Mouse (Mus musculus) small intestine, adult 2 months (tissue): ENCODE data around the gene Fam71b. TPM values are rescaled to one million over a fixed set of nuclear protein-coding genes. Genes with fewer than 3 reads are reported as not detected.

ENCODE experiments used
- H3K27ac ChIP-seq: fragments of 200-500 bp; 2 replicates; pipeline ENCODE4 v1.5.1; 2012; ENCODE audit warnings: low read depth, low read length, control low read depth, inconsistent platforms; ENCODE audit not compliant: insufficient read depth
- H3K27me3 ChIP-seq: fragments of 200-500 bp; 2 replicates; pipeline ENCODE4 v1.6.1; 2012; ENCODE audit warnings: mild to moderate bottlenecking, moderate library complexity, low read length, inconsistent platforms; ENCODE audit not compliant: control insufficient read depth, insufficient read depth
- H3K36me3 ChIP-seq: fragments of 200-500 bp; 2 replicates; pipeline ENCODE4 v1.6.1; 2012; ENCODE audit warnings: mild to moderate bottlenecking, low read length, control low read depth, inconsistent platforms; ENCODE audit not compliant: control insufficient read depth, insufficient read depth
- H3K4me1 ChIP-seq: fragments of 200-500 bp; 2 replicates; pipeline ENCODE4 v1.6.1; 2012; ENCODE audit warnings: low read length, inconsistent platforms, mixed read lengths; ENCODE audit not compliant: control insufficient read depth, insufficient read depth, insufficient read length
- H3K4me3 ChIP-seq: fragments of 200-500 bp; 2 replicates; pipeline ENCODE4 v1.5.1; 2012; ENCODE audit warnings: low read depth, mild to moderate bottlenecking, control low read depth, inconsistent platforms, low read length, moderate library complexity
- CTCF ChIP-seq: fragments of 200-500 bp; IDR thresholded peaks from 2 replicates; pipeline ENCODE4 v1.5.1; 2012; ENCODE audit warnings: low read depth, mild to moderate bottlenecking, control low read depth, inconsistent platforms, low read length, moderate library complexity, mixed read lengths; ENCODE audit not compliant: insufficient replicate concordance, insufficient read length; ENCODE audit errors: extremely low read depth
- POLR2A ChIP-seq: fragments of 200-500 bp; IDR thresholded peaks from 2 replicates; pipeline ENCODE4 v1.6.1; 2012; ENCODE audit warnings: low read depth, mild to moderate bottlenecking, control low read depth, inconsistent platforms, low read length, moderate library complexity
- WGBS: fragments of 180-500 bp; shearing (Covaris S2); methylation state at CpG from one replicate; pipeline ENCODE4 v1.1.7; 2018; 5-methylcytosine and 5-hydroxymethylcytosine counted together
- polyA plus RNA-seq: library from polyadenylated mRNA; depleted of rRNA; stranded (reverse); fragments of >200 nt; gene quantifications from 2 replicates; pipeline ENCODE4 v1.2.3, GENCODE M21; 2012

Fam71b gene
- polyA plus RNA-seq, 1 experiment: 0.38 TPM

GRCm38 (mm10) chr11:46387061-46387460, 9.3 kb upstream of the Fam71b start:
- WGBS: 86% methylated on average over 8 of the region's 8 CpGs

GRCm38 (mm10) chr11:46388438-46388837, 7.9 kb upstream of the Fam71b start:
- no peaks in the 10 kb centered on the region for H3K4me1 ChIP-seq
- peak overlapping the region; percentile 49 for H3K4me3 ChIP-seq
- 68% methylated on average over 6 of the region's 6 CpGs for WGBS
- H3K27ac ChIP-seq: no peak overlapping the region
- TF ChIP-seq CTCF (no peak), POLR2A (no peak)
- no peaks in the 10 kb centered on the region for H3K27me3 ChIP-seq
- no peaks in the 10 kb centered on the region for H3K36me3 ChIP-seq

More at GRCm38 (mm10) chr11:46387061-46387460, 9.3 kb upstream of the Fam71b start:
- Histone ChIP-seq H3K27ac (no peak overlapping the region), H3K4me3 (no peak overlapping the region), H3K4me1 (no peaks in the 10 kb centered on the region), H3K36me3 (no peaks in the 10 kb centered on the region), H3K27me3 (no peaks in the 10 kb centered on the region)
- TF ChIP-seq POLR2A: no peak
- TF ChIP-seq CTCF: no peak

GRCm38 (mm10) chr11:46389336-46390117, 6.8 kb upstream of the Fam71b start, which contains the start of gene Itk:
Gene Itk (minus strand): TSS chr11:46389515.
- no peaks in the 10 kb centered on the region for H3K36me3 ChIP-seq
- H3K27ac ChIP-seq: 0 out of 2 replicates have a peak within 1 kb of the TSS, but pooled peaks have one; percentile 21
- WGBS: 73% methylated on average over 13 of the region's 13 CpGs
- no peaks in the 10 kb centered on the region for H3K27me3 ChIP-seq
- no peaks in the 10 kb centered on the region for H3K4me1 ChIP-seq
- TF ChIP-seq CTCF (no peak), POLR2A (peak; percentile 45; the same call in 1 of the 2 replicates)
- peak within 1 kb of the TSS; percentile 49 for H3K4me3 ChIP-seq

GRCm38 (mm10) chr11:46390621-46391020, 5.7 kb upstream of the Fam71b start:
- H3K27ac ChIP-seq: no peak overlapping the region
- WGBS: 41% methylated on average over 3 of the region's 3 CpGs

GRCm38 (mm10) chr11:46392890-46393289, 3.5 kb upstream of the Fam71b start:
- Histone ChIP-seq H3K27ac (no peak overlapping the region), H3K4me1 (no peaks in the 10 kb centered on the region), H3K36me3 (no peaks in the 10 kb centered on the region), H3K4me3 (no peak overlapping the region), H3K27me3 (no peaks in the 10 kb centered on the region)
- WGBS: 75% methylated on average over 7 of the region's 7 CpGs
- TF ChIP-seq POLR2A (no peak), CTCF (no peak)

More at GRCm38 (mm10) chr11:46390621-46391020, 5.7 kb upstream of the Fam71b start:
- H3K27me3 ChIP-seq: no peaks in the 10 kb centered on the region
- H3K4me3 ChIP-seq: no peak overlapping the region
- no peaks in the 10 kb centered on the region for H3K4me1 ChIP-seq
- H3K36me3 ChIP-seq: no peaks in the 10 kb centered on the region
- TF ChIP-seq CTCF: no peak
- TF ChIP-seq POLR2A: no peak

- Histone ChIP-seq H3K36me3 (no peaks in the 10 kb centered on the region), H3K27me3 (no peaks in the 10 kb centered on the region), H3K27ac (no peak overlapping the region), H3K4me1 (no peaks in the 10 kb centered on the region), H3K4me3 (no peak overlapping the region)
- TF ChIP-seq POLR2A: no peak
- TF ChIP-seq CTCF: no peak
- WGBS: 74% methylated on average over 4 of the region's 4 CpGs
Measured at GRCm38 (mm10) chr11:46393413-46393812, 2.9 kb upstream of the Fam71b start.

- 74% methylated on average over 2 of the region's 2 CpGs for WGBS
- 0 out of 2 replicates have a peak, but pooled peaks cover 3% of the 10 kb centered on the region for H3K4me1 ChIP-seq
- H3K27me3 ChIP-seq: no peaks in the 10 kb centered on the region
- H3K36me3 ChIP-seq: no peaks in the 10 kb centered on the region
- H3K4me3 ChIP-seq: no peak overlapping the region
- TF ChIP-seq CTCF (no peak), POLR2A (no peak)
- H3K27ac ChIP-seq: no peak overlapping the region
Measured at GRCm38 (mm10) chr11:46395088-46395487, 1.3 kb upstream of the Fam71b start.

GRCm38 (mm10) chr11:46395698-46396097, 661 bp upstream of the Fam71b start:
- no peak overlapping the region for H3K4me3 ChIP-seq
- 0 out of 2 replicates have a peak, but pooled peaks cover 3% of the 10 kb centered on the region for H3K4me1 ChIP-seq
- no peaks in the 10 kb centered on the region for H3K27me3 ChIP-seq
- no peaks in the 10 kb centered on the region for H3K36me3 ChIP-seq
- H3K27ac ChIP-seq: no peak overlapping the region
- TF ChIP-seq POLR2A (no peak), CTCF (no peak)
- whole genome bisulfite sequencing: 87% methylated on average over 2 of the region's 2 CpGs
